In the genomic region with DNA sequence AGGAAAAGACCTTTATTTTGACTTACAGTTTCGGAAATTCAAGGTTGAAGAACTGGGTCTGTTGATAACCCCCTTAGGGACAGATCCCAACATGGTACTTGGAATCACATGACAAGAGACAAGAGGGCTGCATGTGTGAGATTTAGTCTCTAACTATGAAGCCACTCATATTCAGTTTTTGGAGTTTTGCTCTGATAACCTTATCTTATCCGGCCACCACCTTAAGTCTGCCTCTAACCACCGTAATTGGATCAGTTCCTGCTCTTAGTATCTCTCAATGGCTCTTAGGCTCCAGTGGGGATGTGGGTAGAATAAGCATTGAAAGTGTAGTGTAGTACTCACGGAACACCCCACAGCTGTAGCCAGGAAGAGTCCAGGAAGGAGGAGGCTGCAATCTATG, we compare ENCODE assay signal across 27 mouse cellular contexts. TPM values are rescaled to one million over a fixed set of nuclear protein-coding genes. Genes with fewer than 3 reads are reported as not detected.
DNase-seq lines count a peak whose midpoint lies in the region; ATAC-seq and TF ChIP-seq lines count a peak whose summit lies in the region.
"Had no signal": no experiment of that assay in that cellular context is flagged by ENCODE, and none has a peak within 500 bp of the region (broad histone marks: within the 10 kb centered on the region; RNA-seq: fewer than 3 reads in every experiment).

No protein-coding gene starts in this region.

- peak; percentile 90 for ATAC-seq in liver, embryonic 12.5 days
- ATAC-seq in megakaryocyte progenitor cell, adult 5-6 weeks (replicated peaks; ENCODE audit: poor library complexity), result peak; percentile 70
- ATAC-seq: forebrain, embryonic 15.5 days; midbrain, embryonic 13.5 days had no signal

- peak; percentile 93 for DNase-seq in MEL (ENCODE audit: low read depth, low spot score)
- peak; percentile 66 for DNase-seq in c-Kit-positive CD71-positive TER-119-negative erythroid progenitor cells, embryonic 14.5 days (ENCODE audit: low read depth)
- DNase-seq in embryonic facial prominence, embryonic 10.5 days (ENCODE audit: low spot score), result no peak
- no peak for DNase-seq in spleen, postnatal 14 days (ENCODE audit: low spot score in 2 of 2)
- DNase-seq in gastrocnemius, adult 2 months, result no peak
- DNase-seq: adrenal gland, postnatal 36 days; cerebellum, adult 18-20 months; cerebellum, postnatal 14 days; gastrocnemius, postnatal 25 days; heart, adult 2 months; kidney, adult 9 months; kidney, postnatal 25 days; lung, adult 2 months; lung, postnatal 14 days; right cerebral cortex, postnatal 25 days; spleen, adult 18-20 months; thymus, adult 18-20 months; thymus, postnatal 36 days had no signal

- no peak overlapping the region for H3K9ac ChIP-seq in MEL (ENCODE audit: control insufficient read depth, low read depth, low read length, poor library complexity, severe bottlenecking)
- H3K9ac ChIP-seq in liver, embryonic 12.5 days, result 0 out of 2 replicates have a peak overlapping the region, but pooled peaks have one; percentile 28
- H3K9ac ChIP-seq: embryonic facial prominence, embryonic 13.5 days; forebrain, embryonic 15.5 days; hindbrain, embryonic 13.5 days; limb, embryonic 12.5 days; midbrain, embryonic 13.5 days; neural tube, embryonic 12.5 days had no signal

- peak in 1 of 2 experiments; percentile 25; a peak in 1 of 4 replicates for TF ChIP-seq POLR2A in MEL (IDR thresholded peaks at IDR 0.05; ENCODE audit: control insufficient read depth in 1 of 2, insufficient read depth in 1 of 2, low read depth in 1 of 2, low read length in 2 of 2, poor library complexity in 1 of 2)

- TF ChIP-seq CTCF in MEL (IDR thresholded peaks at IDR 0.05 in 2 of 3, conservative IDR thresholded peaks at IDR 0.05 in 1 of 3; ENCODE audit: control insufficient read depth in 1 of 3, insufficient read depth in 1 of 3, low read depth in 2 of 3, low read length in 3 of 3, poor library complexity in 1 of 3, severe bottlenecking in 1 of 3), result no peak
- TF ChIP-seq CTCF in gastrocnemius, adult 2 months (IDR thresholded peaks at IDR 0.05), result no peak

- H3K27ac ChIP-seq in MEL (ENCODE audit: control insufficient read depth, low read depth, low read length), result peak overlapping the region; percentile 87
- peak overlapping the region; percentile 86 for H3K27ac ChIP-seq in liver, embryonic 12.5 days
- no peak overlapping the region for H3K27ac ChIP-seq in embryonic facial prominence, embryonic 10.5 days (replicated peaks)
- H3K27ac ChIP-seq in gastrocnemius, adult 2 months, result no peak overlapping the region
- H3K27ac ChIP-seq: embryonic facial prominence, embryonic 13.5 days; forebrain, embryonic 15.5 days; heart, adult 2 months; hindbrain, embryonic 13.5 days; layer of hippocampus, adult 2 months; limb, embryonic 12.5 days; midbrain, embryonic 13.5 days; neural tube, embryonic 12.5 days had no signal

- TF ChIP-seq EP300 in MEL (IDR thresholded peaks at IDR 0.05; ENCODE audit: low read depth in 1 of 2, low read length in 2 of 2), result peak; percentile 99 to 100

- no peaks in the 10 kb centered on the region for H3K9me3 ChIP-seq in MEL (replicated peaks; ENCODE audit: insufficient read depth, low read length)
- H3K9me3 ChIP-seq in liver, embryonic 12.5 days (replicated peaks), result no peaks in the 10 kb centered on the region
- H3K9me3 ChIP-seq in embryonic facial prominence, embryonic 10.5 days, result no peaks in the 10 kb centered on the region
- H3K9me3 ChIP-seq: embryonic facial prominence, embryonic 13.5 days; forebrain, embryonic 15.5 days; hindbrain, embryonic 13.5 days; limb, embryonic 12.5 days; midbrain, embryonic 13.5 days; neural tube, embryonic 12.5 days had no signal

- no peak for TF ChIP-seq RAD21 in MEL (IDR thresholded peaks at IDR 0.05; ENCODE audit: low read depth, low read length)

- intact Hi-C loops in gastrocnemius, adult 2 months (cut with DNase I), result loop anchor here (10.0 kb wide), 1 partner anchor 182 kb away; a partner anchor contains a TSS

- peaks cover 7 to 21% of the 10 kb centered on the region in 2 experiments for H3K4me1 ChIP-seq in MEL (ENCODE audit: control insufficient read depth in 1 of 2, insufficient read depth in 2 of 2, low read length in 2 of 2)
- peaks cover 59% of the 10 kb centered on the region for H3K4me1 ChIP-seq in liver, embryonic 12.5 days
- H3K4me1 ChIP-seq in embryonic facial prominence, embryonic 10.5 days, result peaks cover 8% of the 10 kb centered on the region

- H3K79me2 ChIP-seq in MEL (ENCODE audit: control insufficient read depth, insufficient read depth, low read length, poor library complexity), result peaks cover 15% of the 10 kb centered on the region

- H3K27me3 ChIP-seq in MEL (ENCODE audit: control insufficient read depth in 1 of 2, insufficient read depth in 2 of 2, low read length in 2 of 2), result no peaks in the 10 kb centered on the region
- no peaks in the 10 kb centered on the region for H3K27me3 ChIP-seq in liver, embryonic 12.5 days (replicated peaks)
- H3K27me3 ChIP-seq in embryonic facial prominence, embryonic 10.5 days (replicated peaks; ENCODE audit: low read depth, poor library complexity, severe bottlenecking), result no peaks in the 10 kb centered on the region
- H3K27me3 ChIP-seq: embryonic facial prominence, embryonic 13.5 days; forebrain, embryonic 15.5 days; hindbrain, embryonic 13.5 days; limb, embryonic 12.5 days; midbrain, embryonic 13.5 days; neural tube, embryonic 12.5 days had no signal

- peak overlapping the region; percentile 54 for H3K4me2 ChIP-seq in liver, embryonic 12.5 days
- H3K4me2 ChIP-seq: embryonic facial prominence, embryonic 13.5 days; forebrain, embryonic 15.5 days; hindbrain, embryonic 13.5 days; limb, embryonic 12.5 days; midbrain, embryonic 13.5 days; neural tube, embryonic 12.5 days had no signal

- H3K4me3 ChIP-seq in MEL (ENCODE audit: control insufficient read depth in 1 of 2, insufficient read depth in 1 of 2, low read depth in 2 of 2, low read length in 2 of 2), result no peak overlapping the region
- H3K4me3 ChIP-seq in liver, embryonic 12.5 days, result peak overlapping the region; percentile 24; the same call in 1 of the 2 replicates
- no peak overlapping the region for H3K4me3 ChIP-seq in embryonic facial prominence, embryonic 10.5 days
- H3K4me3 ChIP-seq in gastrocnemius, adult 2 months, result no peak overlapping the region
- H3K4me3 ChIP-seq: embryonic facial prominence, embryonic 13.5 days; forebrain, embryonic 15.5 days; heart, adult 2 months; hindbrain, embryonic 13.5 days; layer of hippocampus, adult 2 months; limb, embryonic 12.5 days; midbrain, embryonic 13.5 days; neural tube, embryonic 12.5 days had no signal

- WGBS in liver, embryonic 12.5 days (ENCODE audit: insufficient replicate concordance), result 33% methylated on average over 4 of the region's 4 CpGs
- 92% methylated on average over 4 of the region's 4 CpGs for WGBS in embryonic facial prominence, embryonic 10.5 days

- peaks cover 39% of the 10 kb centered on the region in 2 experiments for H3K36me3 ChIP-seq in MEL (ENCODE audit: control insufficient read depth in 1 of 2, insufficient read depth in 2 of 2, low read length in 2 of 2)
- H3K36me3 ChIP-seq in liver, embryonic 12.5 days, result peaks cover 70% of the 10 kb centered on the region
- peaks cover 72% of the 10 kb centered on the region for H3K36me3 ChIP-seq in embryonic facial prominence, embryonic 10.5 days (replicated peaks)

TF ChIP-seq in MEL, 35 proteins besides CTCF, POLR2A, EP300 and RAD21 (continues in another document):
- peak; percentile 71 for TF ChIP-seq MXI1 (IDR thresholded peaks at IDR 0.05; ENCODE audit: low read depth, low read length)
- no peak for TF ChIP-seq CHD2 (IDR thresholded peaks at IDR 0.05; ENCODE audit: low read length)
- peak; percentile 97 for TF ChIP-seq TAL1 (IDR thresholded peaks at IDR 0.05; ENCODE audit: low read length)
- no peak for TF ChIP-seq E2F4 (IDR thresholded peaks at IDR 0.05; ENCODE audit: borderline replicate concordance, low read depth, low read length)
- TF ChIP-seq MEF2A (IDR thresholded peaks at IDR 0.05; ENCODE audit: extremely low read depth, insufficient replicate concordance, low read depth, low read length, poor library complexity, severe bottlenecking), result peak; percentile 62; the same call in 1 of the 2 replicates
- TF ChIP-seq MAX (IDR thresholded peaks at IDR 0.05; ENCODE audit: low read length), result peak; percentile 65; the same call in 1 of the 2 replicates
- peak; percentile 91 for TF ChIP-seq MYC (IDR thresholded peaks at IDR 0.05; ENCODE audit: low read depth, low read length)
- TF ChIP-seq MAFK (IDR thresholded peaks at IDR 0.05; ENCODE audit: borderline replicate concordance, low read depth, low read length), result peak; percentile 80
- peak; percentile 26; the same call in 1 of the 2 replicates for TF ChIP-seq ZNF384 (IDR thresholded peaks at IDR 0.05; ENCODE audit: low read depth, low read length)
- TF ChIP-seq TCF12 (IDR thresholded peaks at IDR 0.05; ENCODE audit: low read depth, low read length), result peak; percentile 100
- peak; percentile 93 for TF ChIP-seq SIN3A (IDR thresholded peaks at IDR 0.05; ENCODE audit: low read length)
- TF ChIP-seq KAT2A (conservative IDR thresholded peaks at IDR 0.05; ENCODE audit: low read depth, low read length), result peak; percentile 55
- peak; percentile 92 for TF ChIP-seq USF1 (IDR thresholded peaks at IDR 0.05; ENCODE audit: low read depth, low read length)
- peak; percentile 100 for TF ChIP-seq GATA1 (IDR thresholded peaks at IDR 0.05; ENCODE audit: low read depth, low read length)
- no peak for TF ChIP-seq TBP (IDR thresholded peaks at IDR 0.05; ENCODE audit: low read depth, low read length)
- TF ChIP-seq NRF1 (IDR thresholded peaks at IDR 0.05; ENCODE audit: insufficient read depth, low read depth, low read length, poor library complexity, severe bottlenecking), result no peak
- peak; percentile 91 for TF ChIP-seq BHLHE40 (IDR thresholded peaks at IDR 0.05; ENCODE audit: borderline replicate concordance, low read depth, low read length)
- TF ChIP-seq ELF1 (IDR thresholded peaks at IDR 0.05; ENCODE audit: low read depth, low read length), result peak; percentile 52
- no peak for TF ChIP-seq MAZ (IDR thresholded peaks at IDR 0.05; ENCODE audit: low read depth, low read length)
- TF ChIP-seq ZC3H11A (IDR thresholded peaks at IDR 0.05; ENCODE audit: low read depth, low read length), result no peak
- TF ChIP-seq SMC3 (IDR thresholded peaks at IDR 0.05; ENCODE audit: low read depth, low read length), result no peak; the same call in 1 of the 2 replicates

RNA-seq across cellular contexts. Expression of a gene that starts 5.3 kb away (rescaled TPM):
- 115 and 117 TPM in 2 replicates for total RNA-seq in MEL (2012; rRNA removed)
- polyA plus RNA-seq in MEL (2012; ENCODE audit: insufficient read depth in 1 of 2, insufficient read length in 2 of 2, low read depth in 1 of 2, low replicate concordance in 2 of 2, missing spikeins in 1 of 2), result 100 to 1,000 TPM in 1 of 2 experiments, not detected in 1; 166 TPM
- 235 and 237 TPM in 2 replicates for polyA plus RNA-seq in liver, embryonic 12.5 days (2016; fragmentation: Nextera tagmentation; extraction: Ambion mirVana)
- 129 and 130 TPM in 2 replicates for total RNA-seq in megakaryocyte progenitor cell, adult 5-6 weeks (2015)
- total RNA-seq in megakaryocyte progenitor cell, adult 5-6 weeks (2017), result 169 and 190 TPM in 2 replicates
- polyA plus RNA-seq in embryonic facial prominence, embryonic 10.5 days (2016; fragmentation: Nextera tagmentation; extraction: Ambion mirVana), result 230 and 243 TPM in 2 replicates
- 10 to 100 TPM; 41.3 to 51.7 TPM for total RNA-seq in gastrocnemius, adult 2 months (2021)

Comparison
In these comparisons a context has a peak if more than half of its experiments do, and no peak if none do; other contexts are left out.
1. DNase-seq: peak in MEL (single experiment) and c-Kit-positive CD71-positive TER-119-negative erythroid progenitor cells, embryonic 14.5 days (single experiment); none in embryonic facial prominence, embryonic 10.5 days (single experiment), spleen, postnatal 14 days (0 of 2) and gastrocnemius, adult 2 months (single experiment).
2. H3K27ac ChIP-seq: peak in MEL (single experiment) and liver, embryonic 12.5 days (single experiment); none in embryonic facial prominence, embryonic 10.5 days (single experiment) and gastrocnemius, adult 2 months (single experiment).